Mouse (Mus musculus) monocyte, adult 5-6 weeks (primary cell): ENCODE measurements around the gene Kif5a. TPM values are rescaled to one million over a fixed set of nuclear protein-coding genes. Genes with fewer than 3 reads are reported as not detected.

Source experiments
- ATAC-seq: fragments of 153-309, 156-312 bp; replicated peaks from 2 replicates; pipeline ENCODE4 v1.8.0; 2017; ENCODE audit warnings: mild to moderate bottlenecking; ENCODE audit not compliant: low TSS enrichment, insufficient number of reproducible peaks, severe bottlenecking, poor library complexity, low FRiP score
- total RNA-seq: library from RNA; stranded (forward); fragments of 200-1000, 200-491, 200-594 nt; gene quantifications from 3 replicates; pipeline ENCODE4 v1.2.3, GENCODE M21; 2017

Kif5a gene
- total RNA-seq, 1 experiment from 2014 or later: 0.48 TPM

DNA sequence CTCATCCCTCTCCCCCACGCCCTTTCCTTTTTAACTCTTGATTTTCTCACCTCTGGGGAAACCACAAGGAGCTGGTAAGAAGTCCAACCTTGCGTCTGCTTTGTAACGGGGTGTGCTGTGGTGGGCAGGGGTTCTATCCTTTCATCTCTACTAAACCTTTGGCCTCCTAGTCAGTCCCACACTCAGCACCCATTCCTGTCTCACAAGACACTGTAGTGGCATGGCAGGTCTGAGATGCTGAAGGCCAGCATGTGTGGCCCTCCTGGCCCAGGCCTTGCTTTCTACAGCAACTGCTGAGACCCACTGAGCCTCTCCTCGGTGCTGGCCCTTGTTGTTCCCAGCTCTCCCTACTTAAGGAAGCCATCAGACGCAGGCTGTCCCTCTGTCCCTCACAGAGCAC is 9.2 kb upstream of the Kif5a start:
- ATAC-seq: no peak

DNA sequence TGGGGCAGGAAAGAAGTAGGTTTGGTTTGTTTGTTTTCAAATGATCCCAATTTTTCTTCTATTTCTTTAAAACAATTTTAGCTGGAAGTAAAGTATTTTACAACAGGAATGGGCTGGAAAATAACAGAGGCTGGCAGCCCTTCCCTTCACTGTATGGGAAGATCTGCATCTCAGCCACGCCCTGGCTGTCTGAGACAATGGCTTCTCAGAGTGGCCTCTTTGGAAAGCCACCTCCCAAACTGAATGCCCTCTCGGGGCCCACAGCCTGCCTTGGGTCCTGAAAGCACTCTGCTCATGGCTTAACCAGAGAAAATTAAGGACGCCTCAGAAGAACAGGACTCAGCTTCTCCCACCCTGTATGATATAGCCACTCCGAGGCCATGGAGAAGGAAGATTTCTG is 6.7 kb upstream of the Kif5a start:
- ATAC-seq: no peak

DNA sequence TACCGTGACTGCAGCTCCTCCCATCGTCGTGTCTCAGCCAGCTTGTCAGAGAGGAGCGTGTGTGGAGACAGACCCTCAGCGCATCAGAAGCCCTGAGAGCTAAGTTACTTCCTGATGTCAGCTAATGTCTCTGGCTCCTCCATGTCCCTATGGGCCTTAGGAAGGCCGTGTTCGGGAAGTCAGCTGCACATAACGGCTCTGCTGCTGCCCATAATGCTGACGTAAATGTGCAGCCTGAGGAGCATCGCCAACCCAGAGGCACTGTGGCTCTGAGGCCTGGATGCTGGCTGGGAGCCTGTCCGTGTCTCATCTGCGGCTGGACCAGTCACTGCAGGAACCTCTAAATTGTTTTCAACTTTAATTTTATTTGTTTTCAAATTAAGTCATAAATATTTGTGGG is 5.9 kb upstream of the Kif5a start:
- ATAC-seq: no peak

DNA sequence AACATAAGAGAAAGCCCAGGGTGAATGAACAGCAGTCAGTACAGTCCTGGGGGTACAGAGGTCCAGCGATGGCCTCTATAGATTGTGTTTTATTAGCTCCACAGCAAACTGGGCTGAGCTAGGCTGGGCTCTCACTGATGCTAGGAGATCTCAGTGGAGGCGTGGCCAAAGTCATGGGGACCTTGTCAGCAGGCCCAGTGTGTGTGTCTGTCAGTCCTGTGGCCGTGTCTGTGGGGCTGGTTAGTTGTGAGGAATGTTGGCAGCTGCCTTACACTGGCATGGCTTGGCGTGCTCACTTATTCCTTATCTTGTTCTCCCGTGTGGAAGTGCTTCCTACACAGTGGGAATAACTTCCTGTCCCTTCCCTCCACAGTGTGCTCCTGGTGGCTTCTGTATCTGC is 5.3 kb upstream of the Kif5a start:
- no peak for ATAC-seq

DNA sequence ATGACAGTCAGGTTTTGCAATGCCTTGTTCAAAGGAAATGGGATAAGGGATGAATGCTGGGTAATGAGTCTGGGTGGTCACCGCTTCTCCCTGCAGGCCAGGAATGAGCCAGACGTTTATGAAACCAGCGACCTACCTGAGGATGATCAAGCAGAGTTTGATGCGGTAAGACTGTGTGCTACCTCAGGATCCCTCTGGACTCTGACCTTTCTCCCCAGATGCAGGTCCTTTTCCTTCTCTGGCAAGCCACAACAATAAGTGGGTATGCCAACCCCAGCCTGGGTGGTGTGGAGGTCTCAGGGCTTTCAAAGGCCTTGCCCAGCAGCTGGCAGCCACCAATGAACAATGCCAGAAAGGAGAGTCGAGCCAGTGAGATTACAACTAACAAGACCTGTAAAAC is 4.2 kb upstream of the Kif5a start:
- no peak for ATAC-seq

DNA sequence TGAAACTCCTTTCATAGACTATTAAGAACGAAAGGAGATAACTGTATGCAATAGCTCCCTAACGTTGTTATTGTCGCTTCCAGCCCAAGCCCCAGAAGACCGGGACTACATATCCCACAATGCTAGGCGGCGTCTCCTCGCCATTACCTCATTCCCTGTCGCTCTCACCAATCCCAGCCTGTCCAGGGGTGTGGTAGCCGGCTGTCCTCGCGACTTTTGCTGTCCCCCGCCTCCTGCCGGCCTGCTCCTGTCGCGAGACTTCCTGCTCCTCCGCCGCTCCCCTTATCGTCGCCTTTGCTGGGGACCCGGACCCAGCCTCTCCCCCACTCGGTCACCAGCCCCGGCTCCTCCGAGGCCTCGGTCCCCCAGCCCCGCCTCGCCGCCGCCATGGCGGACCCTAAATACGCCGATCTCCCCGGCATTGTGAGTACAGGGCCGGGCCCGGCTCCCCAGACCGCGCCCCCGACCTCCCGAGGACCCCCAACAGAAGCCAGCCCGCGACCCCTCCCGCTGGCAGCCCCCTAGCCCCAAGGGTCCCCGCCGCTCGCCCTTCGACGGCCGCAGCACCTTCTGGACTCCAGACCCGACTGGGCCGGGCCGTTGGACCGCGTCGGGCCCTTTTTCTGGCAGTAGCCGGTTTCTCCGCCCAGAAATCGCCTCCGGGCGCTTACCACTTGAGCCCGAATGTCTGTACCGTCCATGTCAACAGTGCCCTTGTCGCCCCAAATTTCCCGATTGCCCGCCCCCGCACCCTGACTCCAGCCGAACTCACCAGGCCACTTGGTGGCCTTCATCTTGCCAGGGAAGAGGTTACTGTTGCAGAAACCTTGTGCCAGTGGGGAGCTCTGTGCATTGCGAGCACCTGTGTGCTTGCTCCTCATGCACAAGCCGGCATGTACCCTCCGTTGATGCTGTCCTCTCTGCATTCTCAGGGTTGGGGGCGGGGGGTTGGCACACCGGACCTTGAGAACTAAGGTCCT is 3.3 kb upstream of the Kif5a start, which contains the start of gene Dctn2:
Gene Dctn2, plus strand, starts transcription at position 257 of the 980 bp plus-strand sequence.
- ATAC-seq: peak; percentile 98

DNA sequence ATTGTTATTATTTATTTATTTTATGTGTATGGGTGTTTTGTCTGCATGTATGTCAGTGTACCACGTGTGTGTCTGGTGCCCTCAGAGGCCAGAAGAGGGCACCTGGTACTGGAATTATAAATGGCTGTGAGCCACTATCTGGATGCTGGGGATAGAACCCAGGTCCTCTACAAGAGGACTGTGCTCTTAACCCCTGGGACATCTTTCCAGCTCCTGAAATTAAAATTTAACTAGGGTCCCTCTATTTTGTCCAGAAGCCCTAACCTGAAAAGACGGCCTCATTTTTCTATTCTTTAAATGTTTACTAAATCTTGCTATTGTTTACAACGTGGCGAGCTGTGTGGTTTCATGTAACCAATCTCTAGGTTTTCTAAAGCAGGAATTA is 2.6 kb upstream of the Kif5a start:
- ATAC-seq: no peak

DNA sequence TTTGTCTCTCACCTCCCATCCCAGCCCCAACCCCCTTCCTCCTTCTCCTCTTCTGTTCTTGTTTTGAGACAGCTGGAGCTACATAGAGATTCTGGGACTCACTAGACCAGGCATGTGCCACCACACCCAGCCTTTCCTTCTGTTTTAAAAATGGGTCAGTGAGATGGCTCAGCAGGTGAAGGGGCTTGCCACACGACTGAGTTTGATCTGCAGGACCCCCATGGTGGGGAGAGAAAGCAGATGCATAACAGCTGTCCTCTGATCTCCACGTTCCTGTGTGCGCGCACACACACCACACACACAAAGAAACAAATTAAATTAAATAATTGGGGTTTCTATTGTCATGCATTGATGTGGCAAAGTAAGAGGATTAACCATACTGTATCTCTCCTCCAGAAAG is 1.8 kb upstream of the Kif5a start:
- ATAC-seq: no peak

DNA sequence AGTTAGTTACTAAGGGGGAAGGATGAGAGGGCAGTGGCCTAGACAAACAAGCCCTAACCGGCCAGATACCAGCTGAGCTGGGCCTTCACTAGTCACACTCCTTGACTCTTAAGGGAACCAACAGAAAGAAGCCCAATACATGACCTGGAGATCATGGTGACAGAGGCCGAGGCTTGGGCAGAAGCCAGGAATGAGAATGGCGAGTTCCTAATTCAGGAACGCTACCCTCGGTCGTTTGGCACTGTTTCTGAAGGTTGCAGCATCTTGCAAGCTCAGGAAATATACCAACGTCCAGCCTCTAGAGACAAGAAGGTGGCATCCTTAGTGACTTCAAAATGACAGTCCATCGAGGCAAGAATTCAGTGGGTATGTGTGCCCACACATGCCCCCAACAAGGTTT is 1.2 kb upstream of the Kif5a start:
- no peak for ATAC-seq

DNA sequence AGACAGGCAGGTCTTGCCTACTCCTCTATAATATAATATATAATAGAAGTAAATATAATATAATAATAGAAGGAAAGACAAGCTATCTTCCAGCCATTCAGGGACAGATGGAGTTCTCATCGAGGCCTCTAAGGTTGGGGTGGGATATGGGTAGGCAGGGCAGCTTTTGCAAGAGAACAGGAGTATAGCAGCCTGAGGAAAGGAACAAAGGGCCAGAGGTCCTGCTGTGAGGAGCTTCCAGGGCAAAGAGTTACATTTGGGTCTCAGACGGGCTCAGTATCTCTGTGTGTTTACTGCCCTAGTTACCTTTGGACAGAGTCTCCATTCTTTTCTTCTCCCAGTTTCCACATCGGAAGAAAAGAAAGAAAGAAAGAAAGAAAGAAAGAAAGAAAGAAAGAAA is 483 bp upstream of the Kif5a start:
- no peak for ATAC-seq

DNA sequence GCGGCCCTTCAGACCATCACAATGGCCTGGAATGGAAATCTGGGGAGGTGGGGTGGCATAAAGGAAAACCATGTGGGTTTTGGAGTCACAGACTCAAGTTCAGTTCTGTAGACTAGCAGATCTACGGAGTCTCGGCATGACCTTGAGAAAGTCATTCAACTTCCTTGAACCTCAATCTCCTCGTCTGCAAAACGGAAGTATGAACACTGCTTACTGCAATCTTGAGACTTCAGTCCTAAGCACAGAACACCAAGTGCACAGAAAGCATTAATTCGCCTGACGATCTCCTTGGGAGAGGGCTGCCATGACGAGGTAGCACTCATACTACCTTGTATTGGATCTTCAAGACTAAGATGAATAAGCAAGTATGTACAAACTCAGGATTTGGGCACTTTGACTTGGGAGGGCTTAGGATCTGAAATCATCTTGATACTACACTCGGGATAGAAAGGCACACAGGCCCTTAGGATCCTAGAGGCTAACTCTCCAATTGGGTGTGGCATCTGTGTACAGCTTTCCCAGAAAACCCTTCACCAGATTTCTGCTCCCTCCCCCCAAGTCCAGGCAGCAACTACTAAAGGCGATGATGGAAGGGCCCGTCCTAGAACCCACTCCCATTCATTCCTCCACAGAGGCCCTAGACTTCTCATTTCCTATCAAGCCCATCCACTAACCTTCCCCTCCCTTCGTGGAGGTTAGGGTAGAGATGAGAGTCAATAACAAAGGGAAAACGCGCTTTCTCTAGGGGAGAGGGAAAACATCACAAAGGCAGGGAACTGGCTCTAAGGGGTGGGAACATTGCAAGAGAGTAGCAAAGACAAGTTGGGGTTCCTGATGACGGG is 1.2 kb downstream of the Kif5a start:
- no peak for ATAC-seq

DNA sequence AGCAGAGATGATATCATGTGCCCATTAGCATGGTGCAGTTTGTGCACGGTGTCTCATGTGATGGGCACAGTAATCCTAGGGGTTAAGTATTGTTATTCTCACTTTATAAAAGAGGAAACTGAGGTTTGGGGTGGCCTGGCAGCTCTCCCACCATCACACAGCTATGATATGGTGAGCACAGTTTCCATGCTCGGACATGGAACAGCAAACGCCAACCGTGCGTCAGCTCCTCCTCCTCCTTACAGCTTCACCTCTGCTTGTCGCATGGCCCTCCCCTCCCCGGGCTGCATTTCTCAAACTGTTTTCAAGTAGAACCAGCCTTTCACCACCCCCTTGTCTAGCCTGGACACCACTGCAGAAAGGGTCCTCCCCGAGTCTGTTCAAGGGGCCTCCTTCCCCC is 4.7 kb downstream of the Kif5a start:
- ATAC-seq: no peak

DNA sequence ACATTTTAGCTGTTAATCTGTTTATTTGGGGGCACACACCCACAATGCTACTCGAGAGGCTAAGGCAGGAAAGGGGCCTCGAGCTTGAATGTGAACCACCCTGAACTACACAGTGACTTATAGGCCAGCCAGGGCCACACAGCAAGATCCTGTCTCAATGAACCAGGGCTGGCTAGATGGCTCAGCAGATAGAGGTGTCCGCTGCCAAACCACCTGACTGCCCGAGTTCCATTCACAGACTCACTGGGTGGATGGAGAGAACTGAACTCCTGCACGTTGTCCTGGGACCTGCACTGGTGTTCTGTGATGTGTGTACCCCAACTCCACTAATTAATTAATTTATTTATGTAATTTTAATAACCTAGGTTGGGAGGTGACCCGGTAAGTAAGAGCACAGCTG is 5.4 kb downstream of the Kif5a start:
- no peak for ATAC-seq

DNA sequence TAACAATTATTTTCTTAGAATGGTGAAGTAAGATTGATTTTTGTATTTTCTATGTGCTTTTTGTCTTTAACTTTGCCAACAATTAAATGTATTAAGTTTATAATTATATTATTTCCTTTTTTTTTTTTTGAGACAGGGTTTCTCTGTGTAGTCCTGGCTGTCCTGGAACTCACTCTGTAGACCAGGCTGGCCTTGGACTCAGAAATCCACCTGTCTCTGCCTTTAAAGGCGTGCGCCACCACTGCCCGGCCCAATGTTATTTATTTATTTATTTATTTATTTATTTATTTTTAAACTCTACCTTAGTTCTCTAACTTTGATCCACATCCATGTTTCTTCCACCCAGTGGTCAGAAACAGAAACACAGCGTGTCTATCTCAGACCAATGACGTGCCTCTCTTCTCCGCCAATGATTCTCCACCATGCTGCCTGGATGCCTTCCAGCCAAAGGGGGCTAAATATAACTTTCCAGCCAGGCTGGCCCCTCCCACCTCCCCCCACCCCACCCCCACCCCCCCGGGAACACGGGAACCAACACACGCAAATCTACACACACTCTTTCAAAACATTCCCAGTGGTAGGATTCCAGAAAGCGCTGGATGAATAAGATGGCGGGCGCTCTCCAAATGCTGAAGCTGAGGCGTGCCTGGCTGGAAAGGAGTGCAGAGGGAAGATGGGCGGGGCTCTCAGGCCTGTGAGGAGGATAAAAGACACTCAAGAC is 7.4 kb downstream of the Kif5a start:
- no peak for ATAC-seq

DNA sequence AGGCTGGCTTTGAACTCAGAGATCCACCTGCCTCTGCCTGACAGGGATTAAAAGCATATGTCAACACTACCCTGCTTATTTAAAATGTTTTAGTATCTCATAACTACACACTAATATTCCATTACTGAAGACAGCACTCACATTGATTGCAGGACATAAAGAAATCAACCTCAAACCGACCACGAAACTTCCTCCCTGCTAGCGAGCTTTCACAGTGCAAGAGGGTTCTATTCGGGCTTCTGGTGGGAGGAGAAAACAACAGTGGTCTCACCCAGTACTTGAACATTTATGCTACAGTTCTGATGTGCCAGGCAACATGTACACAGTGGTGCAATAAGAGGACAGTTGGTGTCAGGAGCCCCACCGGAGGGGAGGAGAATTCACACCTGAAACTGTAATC is 12.3 kb downstream of the Kif5a start:
- ATAC-seq: no peak

DNA sequence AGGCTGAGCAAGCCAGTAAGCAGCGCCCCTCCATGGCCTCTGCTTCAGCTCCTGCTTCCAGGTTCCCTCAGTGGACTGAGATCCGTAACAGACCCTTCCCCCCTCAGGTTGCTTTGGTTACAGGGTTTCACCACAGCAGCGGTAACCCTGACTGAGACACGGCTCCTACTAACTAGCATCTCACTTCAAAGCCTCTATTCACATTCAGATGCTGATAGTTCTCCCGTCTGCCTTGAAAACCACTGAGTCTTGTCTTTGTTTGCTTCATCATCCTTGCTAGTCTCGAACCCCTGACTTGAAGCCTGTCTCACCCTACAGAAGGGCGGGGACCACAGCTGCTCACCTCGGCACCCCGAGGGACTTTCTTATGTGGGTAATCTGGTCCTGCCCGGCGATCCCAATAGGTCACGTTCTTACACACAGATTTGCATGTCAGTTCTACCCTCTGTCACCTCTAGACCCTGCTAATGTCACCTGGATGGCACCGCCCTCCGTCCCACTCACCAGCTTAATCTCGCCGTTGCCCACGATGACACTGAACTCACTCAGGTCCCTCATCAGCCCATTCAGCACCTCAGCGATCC is 24.8 kb downstream of the Kif5a start:
- ATAC-seq: no peak

DNA sequence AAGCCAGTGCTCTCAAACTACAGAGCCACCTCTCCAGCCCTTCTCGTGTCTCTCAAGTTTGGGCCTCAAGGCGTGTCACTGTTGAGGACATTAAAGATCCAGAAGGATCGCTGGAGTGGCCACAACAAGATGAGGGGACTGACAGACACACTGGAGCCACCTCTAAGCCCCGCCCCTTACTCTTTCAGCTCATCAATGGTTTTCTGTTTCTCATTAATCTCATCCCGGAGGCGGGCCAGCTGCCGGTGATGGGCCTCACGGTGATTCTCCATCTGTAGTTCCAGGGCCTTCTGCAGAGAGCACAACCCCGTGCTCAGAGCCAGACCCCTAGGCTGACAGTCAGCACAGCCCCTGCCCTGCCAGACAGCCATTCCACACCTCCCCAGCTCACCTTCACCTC is 26.6 kb downstream of the Kif5a start:
- ATAC-seq: no peak

DNA sequence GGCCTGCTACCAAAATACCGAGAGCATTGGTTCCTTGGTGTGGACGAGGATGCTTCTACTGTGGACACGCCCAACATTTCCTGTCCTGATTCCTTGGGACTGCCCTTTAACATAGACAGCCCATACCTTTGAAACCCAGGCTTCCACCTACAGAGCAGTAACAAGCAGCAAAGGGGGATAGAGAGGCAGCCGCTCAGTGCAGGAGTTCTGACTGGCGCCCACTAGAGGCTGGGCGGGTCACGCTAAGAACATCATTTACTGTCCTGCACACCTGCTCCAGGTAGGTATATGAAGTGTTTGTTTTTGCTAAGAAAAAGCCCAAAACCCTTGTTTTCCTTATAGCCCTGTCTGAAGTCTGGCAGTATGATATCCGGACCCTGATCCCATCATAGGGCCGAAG is 30.0 kb downstream of the Kif5a start:
- ATAC-seq: no peak

DNA sequence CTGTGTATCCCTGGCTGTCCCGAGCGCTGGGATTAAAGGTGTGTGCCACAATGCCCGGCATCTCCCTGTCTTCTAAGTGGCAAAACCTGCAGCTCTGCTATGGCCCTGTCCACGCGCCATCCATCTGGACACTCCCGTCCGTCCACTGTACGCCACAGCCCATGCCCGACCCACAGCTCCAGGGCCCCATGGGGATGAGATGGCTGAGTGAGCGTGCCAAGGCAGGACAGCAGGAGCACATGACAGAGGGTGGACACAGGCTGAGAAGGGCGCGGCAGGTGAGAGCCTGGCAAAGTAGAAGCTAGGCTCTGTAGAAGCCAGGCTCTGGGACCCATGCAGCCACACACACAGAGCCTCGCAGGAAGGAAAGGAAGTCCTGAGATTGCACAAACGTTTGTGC is 31.4 kb downstream of the Kif5a start:
- ATAC-seq: no peak
